Mouse (Mus musculus): Measurements from ENCODE around the gene Gm26566. TPM values are rescaled to one million over a fixed set of nuclear protein-coding genes. Genes with fewer than 3 reads are reported as not detected.
"Not testable (repeated sequence)": the region's sequence is repeated elsewhere in the genome, so short reads cannot be mapped to it uniquely, and the experiment has no call there.

Gm26566 gene
- total RNA-seq, 2 experiments from 2014 or later = 0.42 TPM; not detected in 1

- no peak for DNase-seq
Measured at GRCm38 (mm10) chr4:88739036-88739435, 17.4 kb downstream of the Gm26566 start.

GRCm38 (mm10) chr4:88741426-88741825 lies 19.8 kb downstream of the Gm26566 start:
- DNase-seq = no peak

- no peak for DNase-seq
Measured at GRCm38 (mm10) chr4:88742771-88743371, 21.3 kb downstream of the Gm26566 start.

GRCm38 (mm10) chr4:88744207-88744606 lies 22.6 kb downstream of the Gm26566 start:
- no peak for DNase-seq

- no peak for DNase-seq
Measured at GRCm38 (mm10) chr4:88749926-88750325, 28.3 kb downstream of the Gm26566 start.

GRCm38 (mm10) chr4:88754818-88755340 lies 33.3 kb downstream of the Gm26566 start, which contains the start of gene Gm13271:
TSS of gene Gm13271 (plus strand) at chr4:88754868.
- peak; percentile 62 to 84 for DNase-seq

- peak; percentile 20 to 66 for DNase-seq
Measured at GRCm38 (mm10) chr4:88756581-88757513, 35.2 kb downstream of the Gm26566 start.

- DNase-seq = peak; percentile 91 to 93
Measured at GRCm38 (mm10) chr4:88757628-88758031, 36.0 kb downstream of the Gm26566 start.

GRCm38 (mm10) chr4:88758751-88759150 lies 37.1 kb downstream of the Gm26566 start:
- not testable (repeated sequence) for DNase-seq

- DNase-seq = peak; percentile 59 to 66
Measured at GRCm38 (mm10) chr4:88759610-88760268, 38.1 kb downstream of the Gm26566 start, which contains the start of gene Gm13283. TSS of gene Gm13283 (plus strand) at chr4:88760119.

GRCm38 (mm10) chr4:88760431-88760830 lies 38.8 kb downstream of the Gm26566 start:
- peak; percentile 79 to 91 for DNase-seq

- DNase-seq = peak; percentile 67 to 77
Measured at GRCm38 (mm10) chr4:88761776-88762175, 40.2 kb downstream of the Gm26566 start.

GRCm38 (mm10) chr4:88762341-88762740 lies 40.7 kb downstream of the Gm26566 start:
- DNase-seq = peak; percentile 20 to 25

- peak; percentile 69 to 84 for DNase-seq
Measured at GRCm38 (mm10) chr4:88763384-88764018, 41.9 kb downstream of the Gm26566 start.

Other genes starting within 250 kb of the Gm26566 start
- not detected for gene Ifnb1, start 199.0 kb upstream of the Gm26566 start, total RNA-seq (2021)
- not detected for gene Ifna15, start 163.6 kb upstream of the Gm26566 start, total RNA-seq (2021)
- not detected for gene Ifna14, start 150.0 kb upstream of the Gm26566 start, total RNA-seq (2021)
- gene Ifna9, start 129.4 kb upstream of the Gm26566 start, total RNA-seq (2021) = not detected
- gene Ifna12, start 118.4 kb upstream of the Gm26566 start, total RNA-seq (2021) = not detected
- not detected for gene C87499, start 87.4 kb upstream of the Gm26566 start, total RNA-seq (2021)
- not detected for gene Ifna13, start 77.3 kb upstream of the Gm26566 start, total RNA-seq (2021)
- not detected for gene Ifna16, start 44.9 kb upstream of the Gm26566 start, total RNA-seq (2021)
- gene Ifna2, start 37.9 kb upstream of the Gm26566 start, total RNA-seq (2021) = not detected
- not detected for gene Ifnab, start 30.4 kb upstream of the Gm26566 start, total RNA-seq (2021)
- gene Klhl9, start 660 bp downstream of the Gm26566 start, total RNA-seq (2021) = 10 to 100 TPM; 72.4 to 76.1 TPM
- gene Gm13271, start 33.1 kb downstream of the Gm26566 start, total RNA-seq (2021) = not detected
- not detected for gene Gm13283, start 38.3 kb downstream of the Gm26566 start, total RNA-seq (2021)
- not detected for gene Gm13290, start 52.0 kb downstream of the Gm26566 start, total RNA-seq (2021)
- not detected for gene Gm13289, start 55.1 kb downstream of the Gm26566 start, total RNA-seq (2021)
- gene Gm13272, start 58.0 kb downstream of the Gm26566 start, total RNA-seq (2021) = not detected
- gene Ifnz, start 60.3 kb downstream of the Gm26566 start, total RNA-seq (2021) = not detected
- gene Gm13276, start 63.9 kb downstream of the Gm26566 start, total RNA-seq (2021) = not detected
- not detected for gene Gm13277, start 66.8 kb downstream of the Gm26566 start, total RNA-seq (2021)
- not detected for gene Gm13278, start 69.7 kb downstream of the Gm26566 start, total RNA-seq (2021)
- gene Gm13275, start 72.7 kb downstream of the Gm26566 start, total RNA-seq (2021) = not detected
- gene Gm13279, start 75.6 kb downstream of the Gm26566 start, total RNA-seq (2021) = not detected
- gene Gm13285, start 77.9 kb downstream of the Gm26566 start, total RNA-seq (2021) = not detected
- gene Gm13287, start 81.4 kb downstream of the Gm26566 start, total RNA-seq (2021) = not detected
- not detected for gene Gm13288, start 83.7 kb downstream of the Gm26566 start, total RNA-seq (2021)
- gene Ifna7, start 94.4 kb downstream of the Gm26566 start, total RNA-seq (2021) = not detected
- not detected for gene Ifna11, start 98.2 kb downstream of the Gm26566 start, total RNA-seq (2021)
- not detected for gene Ifna6, start 105.6 kb downstream of the Gm26566 start, total RNA-seq (2021)
- gene Ifna5, start 113.7 kb downstream of the Gm26566 start, total RNA-seq (2021) = not detected
- not detected for gene Ifna4, start 120.1 kb downstream of the Gm26566 start, total RNA-seq (2021)
- gene Ifna1, start 128.3 kb downstream of the Gm26566 start, total RNA-seq (2021) = not detected
- gene Ifne, start 158.4 kb downstream of the Gm26566 start, total RNA-seq (2021) = not detected

All from heart, adult 18-20 months (tissue).